Mouse (Mus musculus): ENCODE results near the gene Slc26a1. TPM values are rescaled to one million over a fixed set of nuclear protein-coding genes. Genes with fewer than 3 reads are reported as not detected.

Slc26a1 gene
- 0.96 and 0.97 TPM in 2 replicates for polyA plus RNA-seq (2014; fragmentation: Nextera tagmentation; extraction: Ambion mirVana)

- Histone ChIP-seq H3K36me3 (ENCODE audit: control insufficient read depth, insufficient read depth, low read length) (no peaks in the 10 kb centered on the region; the same call in 1 of the 2 replicates), H3K9me3 (ENCODE audit: control insufficient read depth, low read length) (no peaks in the 10 kb centered on the region), H3K4me2 (ENCODE audit: low read depth) (no peak within 1 kb of the TSS), H3K9ac (ENCODE audit: low read length) (no peak within 1 kb of the TSS), H3K27ac (ENCODE audit: low read depth, low read length) (no peak within 1 kb of the TSS), H3K27me3 (ENCODE audit: control insufficient read depth, insufficient read depth, low read length) (no peaks in the 10 kb centered on the region), H3K4me3 (ENCODE audit: low read depth, low read length) (no peak within 1 kb of the TSS), H3K4me1 (ENCODE audit: control insufficient read depth, insufficient read depth, low read length) (peaks cover 2% of the 10 kb centered on the region; the same call in 1 of the 2 replicates)
- DNase-seq (ENCODE audit: low spot score) (no peak), ATAC-seq (ENCODE audit: insufficient read depth, low FRiP score, low TSS enrichment) (no peak)
- 86% methylated on average over 9 of the region's 9 CpGs for WGBS
Observed at GRCm38 (mm10) chr5:108675251-108675816, at the start of gene Slc26a1. Slc26a1 (minus strand) TSS chr5:108675569.

- no peak overlapping the region for H3K4me2 ChIP-seq (ENCODE audit: low read depth)
- no peak for ATAC-seq (ENCODE audit: insufficient read depth, low FRiP score, low TSS enrichment)
- no peak overlapping the region for H3K27ac ChIP-seq (ENCODE audit: low read depth, low read length)
- no peaks in the 10 kb centered on the region for H3K9me3 ChIP-seq (ENCODE audit: control insufficient read depth, low read length)
- no peaks in the 10 kb centered on the region for H3K4me1 ChIP-seq (ENCODE audit: control insufficient read depth, insufficient read depth, low read length)
- WGBS = 63% methylated on average over 2 of the region's 2 CpGs
- no peaks in the 10 kb centered on the region for H3K36me3 ChIP-seq (ENCODE audit: control insufficient read depth, insufficient read depth, low read length)
- H3K4me3 ChIP-seq (ENCODE audit: low read depth, low read length) = no peak overlapping the region
- no peaks in the 10 kb centered on the region for H3K27me3 ChIP-seq (ENCODE audit: control insufficient read depth, insufficient read depth, low read length)
- no peak overlapping the region for H3K9ac ChIP-seq (ENCODE audit: low read length)
- no peak for DNase-seq (ENCODE audit: low spot score)
Observed at GRCm38 (mm10) chr5:108724006-108724405, 48.6 kb upstream of the Slc26a1 start.

- peaks cover 4% of the 10 kb centered on the region; the same call in 1 of the 2 replicates for H3K4me1 ChIP-seq (ENCODE audit: control insufficient read depth, insufficient read depth, low read length)
- no peak overlapping the region for H3K4me2 ChIP-seq (ENCODE audit: low read depth)
- H3K27me3 ChIP-seq (ENCODE audit: control insufficient read depth, insufficient read depth, low read length) = no peaks in the 10 kb centered on the region
- DNase-seq (ENCODE audit: low spot score) = no peak
- no peaks in the 10 kb centered on the region for H3K36me3 ChIP-seq (ENCODE audit: control insufficient read depth, insufficient read depth, low read length)
- no peak for ATAC-seq (ENCODE audit: insufficient read depth, low FRiP score, low TSS enrichment)
- no peak overlapping the region for H3K27ac ChIP-seq (ENCODE audit: low read depth, low read length)
- WGBS = 71% methylated on average over 7 of the region's 7 CpGs
- H3K9me3 ChIP-seq (ENCODE audit: control insufficient read depth, low read length) = no peaks in the 10 kb centered on the region
- H3K4me3 ChIP-seq (ENCODE audit: low read depth, low read length) = no peak overlapping the region
- H3K9ac ChIP-seq (ENCODE audit: low read length) = no peak overlapping the region
Observed at GRCm38 (mm10) chr5:108719761-108720160, 44.4 kb upstream of the Slc26a1 start.

GRCm38 (mm10) chr5:108718051-108718450 lies 42.7 kb upstream of the Slc26a1 start:
- ATAC-seq (ENCODE audit: insufficient read depth, low FRiP score, low TSS enrichment) (no peak), DNase-seq (ENCODE audit: low spot score) (no peak)
- peaks cover 4% of the 10 kb centered on the region; the same call in 1 of the 2 replicates for H3K4me1 ChIP-seq (ENCODE audit: control insufficient read depth, insufficient read depth, low read length)
- 31% methylated on average over 4 of the region's 4 CpGs for whole genome bisulfite sequencing
- no peaks in the 10 kb centered on the region for H3K36me3 ChIP-seq (ENCODE audit: control insufficient read depth, insufficient read depth, low read length)
- H3K9me3 ChIP-seq (ENCODE audit: control insufficient read depth, low read length) = no peaks in the 10 kb centered on the region
- H3K9ac ChIP-seq (ENCODE audit: low read length) = no peak overlapping the region
- no peaks in the 10 kb centered on the region for H3K27me3 ChIP-seq (ENCODE audit: control insufficient read depth, insufficient read depth, low read length)
- H3K4me3 ChIP-seq (ENCODE audit: low read depth, low read length) = no peak overlapping the region
- no peak overlapping the region for H3K27ac ChIP-seq (ENCODE audit: low read depth, low read length)
- H3K4me2 ChIP-seq (ENCODE audit: low read depth) = no peak overlapping the region

GRCm38 (mm10) chr5:108715974-108716373 lies 40.6 kb upstream of the Slc26a1 start:
- WGBS = 85% methylated on average over 1 of the region's 1 CpGs
- Histone ChIP-seq H3K4me2 (ENCODE audit: low read depth) (no peak overlapping the region), H3K27ac (ENCODE audit: low read depth, low read length) (no peak overlapping the region), H3K36me3 (ENCODE audit: control insufficient read depth, insufficient read depth, low read length) (no peaks in the 10 kb centered on the region), H3K4me1 (ENCODE audit: control insufficient read depth, insufficient read depth, low read length) (peaks cover 4% of the 10 kb centered on the region; the same call in 1 of the 2 replicates), H3K9ac (ENCODE audit: low read length) (no peak overlapping the region), H3K9me3 (ENCODE audit: control insufficient read depth, low read length) (no peaks in the 10 kb centered on the region), H3K27me3 (ENCODE audit: control insufficient read depth, insufficient read depth, low read length) (no peaks in the 10 kb centered on the region), H3K4me3 (ENCODE audit: low read depth, low read length) (no peak overlapping the region)
- no peak for DNase-seq (ENCODE audit: low spot score)
- no peak for ATAC-seq (ENCODE audit: insufficient read depth, low FRiP score, low TSS enrichment)

- H3K27me3 ChIP-seq (ENCODE audit: control insufficient read depth, insufficient read depth, low read length) = no peaks in the 10 kb centered on the region
Observed at GRCm38 (mm10) chr5:108714149-108714548, 38.8 kb upstream of the Slc26a1 start.

GRCm38 (mm10) chr5:108713691-108714090 lies 38.3 kb upstream of the Slc26a1 start:
- Histone ChIP-seq H3K4me1 (ENCODE audit: control insufficient read depth, insufficient read depth, low read length) (peaks cover 4% of the 10 kb centered on the region; the same call in 1 of the 2 replicates), H3K9me3 (ENCODE audit: control insufficient read depth, low read length) (no peaks in the 10 kb centered on the region), H3K36me3 (ENCODE audit: control insufficient read depth, insufficient read depth, low read length) (no peaks in the 10 kb centered on the region), H3K4me2 (ENCODE audit: low read depth) (no peak overlapping the region), H3K9ac (ENCODE audit: low read length) (no peak overlapping the region), H3K27me3 (ENCODE audit: control insufficient read depth, insufficient read depth, low read length) (no peaks in the 10 kb centered on the region), H3K27ac (ENCODE audit: low read depth, low read length) (no peak overlapping the region), H3K4me3 (ENCODE audit: low read depth, low read length) (no peak overlapping the region)
- DNase-seq (ENCODE audit: low spot score) = no peak
- ATAC-seq (ENCODE audit: insufficient read depth, low FRiP score, low TSS enrichment) = no peak

More at GRCm38 (mm10) chr5:108714149-108714548, 38.8 kb upstream of the Slc26a1 start:
- H3K9ac ChIP-seq (ENCODE audit: low read length) = no peak overlapping the region
- H3K4me1 ChIP-seq (ENCODE audit: control insufficient read depth, insufficient read depth, low read length) = peaks cover 4% of the 10 kb centered on the region; the same call in 1 of the 2 replicates
- no peak overlapping the region for H3K27ac ChIP-seq (ENCODE audit: low read depth, low read length)
- no peaks in the 10 kb centered on the region for H3K36me3 ChIP-seq (ENCODE audit: control insufficient read depth, insufficient read depth, low read length)
- H3K4me2 ChIP-seq (ENCODE audit: low read depth) = no peak overlapping the region
- 68% methylated on average over 6 of the region's 6 CpGs for WGBS
- DNase-seq (ENCODE audit: low spot score) = no peak
- H3K9me3 ChIP-seq (ENCODE audit: control insufficient read depth, low read length) = no peaks in the 10 kb centered on the region
- no peak overlapping the region for H3K4me3 ChIP-seq (ENCODE audit: low read depth, low read length)
- ATAC-seq (ENCODE audit: insufficient read depth, low FRiP score, low TSS enrichment) = no peak

DNA sequence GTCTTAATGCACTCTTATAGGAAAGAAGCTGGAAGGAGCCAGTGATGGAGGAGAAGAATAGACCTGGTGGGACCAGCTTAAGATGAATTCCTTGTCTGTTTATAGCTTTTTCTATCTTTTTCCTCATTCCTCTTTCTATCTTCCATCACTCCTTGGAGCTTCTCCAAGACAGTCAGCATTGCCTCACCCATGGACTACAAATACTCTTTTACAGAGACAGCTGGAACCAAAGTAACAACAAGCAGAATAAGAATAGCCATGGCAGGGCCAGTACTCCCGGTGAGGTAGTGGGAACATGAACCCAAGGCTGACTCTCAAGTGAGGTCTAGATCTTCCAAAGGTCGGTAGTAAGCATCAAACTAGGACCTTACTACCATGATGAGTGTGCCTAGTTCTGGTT lies 37.7 kb upstream of the Slc26a1 start:
- 90% methylated on average over 2 of the region's 2 CpGs for WGBS
- no peaks in the 10 kb centered on the region for H3K36me3 ChIP-seq (ENCODE audit: control insufficient read depth, insufficient read depth, low read length)
- ATAC-seq (ENCODE audit: insufficient read depth, low FRiP score, low TSS enrichment) = no peak
- no peaks in the 10 kb centered on the region for H3K9me3 ChIP-seq (ENCODE audit: control insufficient read depth, low read length)
- no peak overlapping the region for H3K4me2 ChIP-seq (ENCODE audit: low read depth)
- H3K27me3 ChIP-seq (ENCODE audit: control insufficient read depth, insufficient read depth, low read length) = no peaks in the 10 kb centered on the region
- no peak for DNase-seq (ENCODE audit: low spot score)
- no peak overlapping the region for H3K4me3 ChIP-seq (ENCODE audit: low read depth, low read length)
- H3K9ac ChIP-seq (ENCODE audit: low read length) = no peak overlapping the region
- no peaks in the 10 kb centered on the region for H3K4me1 ChIP-seq (ENCODE audit: control insufficient read depth, insufficient read depth, low read length)
- H3K27ac ChIP-seq (ENCODE audit: low read depth, low read length) = no peak overlapping the region

DNA sequence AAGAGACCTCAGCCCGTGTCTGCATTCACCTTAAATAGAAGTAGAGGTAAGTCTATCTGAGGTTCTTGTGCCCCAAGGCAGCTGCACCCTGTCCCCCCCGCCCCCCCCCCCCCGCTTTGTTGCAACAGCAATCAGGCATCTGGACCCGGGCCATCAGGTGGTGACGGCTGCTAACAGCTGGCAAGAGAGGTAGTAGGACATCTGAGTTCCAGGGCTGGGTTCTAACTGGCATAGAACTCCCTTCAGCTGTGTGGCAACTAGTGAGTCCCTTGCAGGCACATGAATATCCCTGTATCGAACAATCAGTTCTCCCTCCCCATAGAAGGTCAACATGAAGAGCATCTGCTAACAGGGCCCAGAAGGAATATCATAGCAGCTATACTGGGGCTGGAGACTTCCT lies 36.6 kb upstream of the Slc26a1 start:
- no peak for ATAC-seq (ENCODE audit: insufficient read depth, low FRiP score, low TSS enrichment)
- Histone ChIP-seq H3K9me3 (ENCODE audit: control insufficient read depth, low read length) (no peaks in the 10 kb centered on the region), H3K4me2 (ENCODE audit: low read depth) (no peak overlapping the region), H3K27me3 (ENCODE audit: control insufficient read depth, insufficient read depth, low read length) (no peaks in the 10 kb centered on the region), H3K4me1 (ENCODE audit: control insufficient read depth, insufficient read depth, low read length) (no peaks in the 10 kb centered on the region), H3K4me3 (ENCODE audit: low read depth, low read length) (no peak overlapping the region), H3K36me3 (ENCODE audit: control insufficient read depth, insufficient read depth, low read length) (no peaks in the 10 kb centered on the region; the same call in 1 of the 2 replicates), H3K9ac (ENCODE audit: low read length) (no peak overlapping the region), H3K27ac (ENCODE audit: low read depth, low read length) (no peak overlapping the region)
- no peak for DNase-seq (ENCODE audit: low spot score)
- WGBS = 82% methylated on average over 6 of the region's 6 CpGs

Data from neural tube, embryonic 11.5 days (tissue).